Mouse (Mus musculus): ENCODE data around the gene Kctd20.

DNA sequence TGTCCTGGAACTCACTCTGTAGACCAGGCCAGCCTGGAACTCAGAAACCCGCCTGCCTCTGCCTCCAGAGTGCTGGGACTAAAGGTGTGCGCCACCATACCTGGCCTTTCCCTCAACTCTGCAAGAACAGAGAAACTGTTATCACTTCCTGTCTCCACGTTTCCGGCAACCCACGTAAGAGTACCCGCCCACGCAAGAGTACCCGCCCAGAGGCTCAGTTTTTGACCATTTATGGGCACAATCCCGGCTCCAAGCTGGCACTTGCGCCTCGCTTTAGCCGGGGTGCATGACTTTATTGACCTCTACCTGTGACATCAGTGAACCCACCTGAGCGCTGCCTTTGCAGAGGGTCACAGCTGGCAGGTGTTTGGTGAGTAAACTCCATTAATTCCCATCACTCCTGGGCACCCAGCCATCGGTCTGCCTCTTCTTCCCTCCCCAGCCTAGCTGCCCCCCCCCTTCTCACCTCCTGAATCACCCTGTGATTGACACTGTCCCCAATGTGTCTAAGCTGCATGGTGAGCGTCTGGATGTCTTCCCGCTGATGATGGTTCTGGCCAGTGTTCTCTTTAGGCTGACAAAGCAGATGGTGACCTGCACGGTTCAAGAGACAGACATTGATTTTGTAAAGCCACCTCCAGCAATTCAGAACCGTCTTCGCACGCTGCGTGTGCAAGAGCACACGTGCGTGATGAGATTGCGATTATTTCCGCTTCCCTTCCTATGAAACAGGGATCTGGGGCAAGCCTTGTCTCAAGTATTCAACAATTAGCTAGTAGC is 10.8 kb upstream of the Kctd20 start:
- TF ChIP-seq CTCF (IDR thresholded peaks at IDR 0.05; ENCODE audit: low read depth, low read length) (no peak), POLR2A (IDR thresholded peaks at IDR 0.05; ENCODE audit: borderline replicate concordance, low read depth, low read length) (no peak)

Data from bone marrow macrophage, adult 2 months (primary cell).